Mouse (Mus musculus): ENCODE data around the gene Emilin3.

The Emilin3 gene

DNA sequence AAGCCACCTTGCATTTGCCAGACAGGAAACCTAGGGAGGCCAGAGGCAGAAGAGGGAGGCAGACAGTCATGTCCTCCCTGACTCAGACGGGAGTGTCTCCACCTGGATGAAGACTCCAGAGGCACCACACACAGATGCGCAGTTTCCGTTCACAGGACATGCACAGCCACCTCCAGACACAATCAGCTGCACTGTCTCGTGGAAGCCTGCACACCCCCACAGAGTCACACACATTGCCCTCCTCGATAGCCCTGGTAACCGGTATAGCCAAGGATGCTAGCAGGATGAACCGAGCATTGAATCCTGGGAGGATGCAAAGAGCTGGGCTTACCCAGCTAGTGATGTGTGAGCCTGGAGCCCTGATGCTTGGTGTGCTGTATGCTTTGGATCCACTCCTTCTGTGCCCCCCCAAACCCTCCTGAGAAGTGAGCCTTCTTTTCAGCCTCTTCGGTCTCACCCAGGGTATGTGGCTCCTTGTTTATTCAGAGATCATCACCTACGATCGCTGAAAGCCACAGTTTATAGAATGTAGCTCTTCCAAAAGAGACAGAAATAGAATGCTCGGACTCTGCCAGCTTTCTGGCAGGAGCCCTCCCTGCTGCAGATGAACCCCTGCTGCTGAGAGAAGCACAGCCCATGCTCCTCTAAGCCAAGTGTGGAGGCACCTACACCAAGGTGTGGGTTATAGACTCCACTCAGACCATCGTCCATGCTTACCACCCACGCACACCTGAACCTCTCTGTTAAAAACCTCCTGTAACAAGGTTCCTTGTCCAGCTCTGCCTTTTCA, 3.9 kb upstream of the Emilin3 start:
- DNase-seq = no peak

DNA sequence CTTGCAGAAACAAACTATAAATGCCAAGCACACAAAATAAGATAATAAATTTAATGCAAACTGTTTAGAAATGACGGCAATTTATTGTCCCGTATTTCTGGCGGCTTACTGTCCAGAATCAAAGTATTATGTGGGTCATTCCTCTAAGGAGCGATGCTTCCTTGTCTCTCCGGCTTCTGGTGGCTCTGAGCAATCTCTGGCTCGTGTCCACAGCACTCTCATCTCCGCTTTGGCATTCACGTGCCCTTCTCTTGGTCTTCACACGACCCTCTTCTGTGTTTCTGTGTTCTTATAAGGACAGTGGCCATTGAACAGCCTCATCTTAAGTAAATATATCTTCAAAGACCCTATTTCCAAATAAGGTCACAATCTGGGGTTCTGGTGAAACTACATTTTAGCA, 2.5 kb upstream of the Emilin3 start:
- DNase-seq = no peak

DNA sequence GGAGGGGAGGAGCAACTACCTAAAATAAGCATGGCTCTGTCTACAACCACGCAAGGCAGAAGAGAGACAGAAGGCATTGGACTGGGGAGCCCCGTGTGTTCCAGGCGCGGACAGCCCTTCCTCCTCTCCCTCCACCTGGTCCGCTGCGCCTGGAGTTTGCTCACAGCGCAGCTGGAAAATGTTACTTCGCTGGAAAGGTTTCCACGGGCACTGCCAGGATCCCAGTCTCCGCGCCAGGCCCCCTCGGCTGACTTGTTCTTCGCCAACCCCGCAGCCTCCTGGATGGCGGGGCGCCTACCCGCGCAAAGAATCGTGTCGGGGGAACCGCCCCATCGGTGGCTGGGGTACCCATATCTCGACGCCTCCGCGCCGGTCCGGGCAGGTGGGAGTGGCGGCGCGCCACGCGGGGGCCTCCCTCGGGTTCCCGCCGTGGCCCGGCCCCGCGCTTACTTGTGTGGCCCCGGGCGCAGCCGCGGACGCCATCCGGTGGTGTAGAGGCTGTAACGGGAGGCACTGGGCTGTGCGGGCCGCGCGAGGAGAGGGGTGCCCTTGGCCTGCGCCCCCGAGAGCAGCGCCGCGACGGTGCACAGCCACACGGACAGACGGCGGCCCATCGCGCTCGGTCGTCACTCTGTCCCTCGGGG, 448 bp downstream of the Emilin3 start:
- DNase-seq = no peak

DNA sequence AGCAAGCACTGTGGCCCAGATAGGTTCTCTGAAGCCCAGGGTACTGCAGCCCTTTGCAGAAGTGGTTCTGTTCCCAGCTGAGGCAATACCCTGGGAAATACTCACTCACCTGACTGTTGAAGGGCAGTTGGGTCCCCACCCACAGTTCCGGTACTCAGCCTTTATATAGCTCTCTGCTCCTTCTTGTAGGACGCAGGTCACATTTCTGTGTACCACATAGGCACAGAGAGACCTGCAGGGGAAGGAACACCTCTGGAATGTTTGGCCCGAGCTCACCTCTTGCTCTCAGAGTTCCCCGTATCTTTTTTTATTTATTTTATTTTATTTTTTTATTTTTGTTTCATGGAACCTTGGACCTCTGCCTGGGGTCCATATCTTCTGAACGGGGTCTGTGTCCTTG, 1.5 kb downstream of the Emilin3 start:
- no peak for DNase-seq

DNA sequence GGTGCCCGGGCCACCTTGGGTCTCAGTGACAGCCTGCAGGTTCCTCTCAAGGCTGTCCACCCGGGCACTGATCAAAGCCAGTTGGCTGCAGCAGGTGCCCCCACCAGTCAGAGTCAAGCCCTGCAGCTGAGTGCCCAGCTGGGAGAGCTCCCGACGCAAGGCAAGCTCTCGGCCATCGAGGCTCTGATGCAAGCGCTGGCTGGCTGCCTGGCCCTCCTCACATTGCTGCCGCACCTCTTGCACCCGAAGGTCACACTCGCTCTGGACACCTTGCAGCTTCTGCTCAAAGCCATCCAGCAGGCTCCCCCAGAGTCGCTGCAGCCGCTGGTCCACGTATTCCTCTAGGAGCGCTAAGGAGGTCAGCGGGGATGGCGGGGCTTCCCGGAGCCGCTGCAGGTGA, 3.5 kb downstream of the Emilin3 start:
- DNase-seq = no peak

DNA sequence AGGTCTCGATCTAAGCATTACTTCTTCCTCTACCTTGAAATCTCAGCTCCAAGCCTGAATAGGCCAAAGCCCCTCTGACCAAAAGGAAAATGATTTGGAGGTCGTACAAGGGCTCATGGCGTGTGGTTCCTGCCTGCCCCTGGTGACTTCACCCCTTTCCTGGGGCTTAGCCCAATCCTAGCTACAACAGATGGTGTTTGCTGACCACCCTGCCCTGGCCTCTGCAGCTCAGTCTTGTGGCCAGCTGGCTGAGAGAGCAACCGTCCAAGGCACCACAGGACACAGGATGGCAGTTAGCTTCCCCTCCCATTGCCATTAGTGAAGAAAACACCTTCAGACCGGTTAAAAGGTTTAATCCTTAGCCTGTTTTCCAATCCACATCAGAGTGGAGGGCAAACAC, 6.0 kb downstream of the Emilin3 start:
- DNase-seq = no peak

DNA sequence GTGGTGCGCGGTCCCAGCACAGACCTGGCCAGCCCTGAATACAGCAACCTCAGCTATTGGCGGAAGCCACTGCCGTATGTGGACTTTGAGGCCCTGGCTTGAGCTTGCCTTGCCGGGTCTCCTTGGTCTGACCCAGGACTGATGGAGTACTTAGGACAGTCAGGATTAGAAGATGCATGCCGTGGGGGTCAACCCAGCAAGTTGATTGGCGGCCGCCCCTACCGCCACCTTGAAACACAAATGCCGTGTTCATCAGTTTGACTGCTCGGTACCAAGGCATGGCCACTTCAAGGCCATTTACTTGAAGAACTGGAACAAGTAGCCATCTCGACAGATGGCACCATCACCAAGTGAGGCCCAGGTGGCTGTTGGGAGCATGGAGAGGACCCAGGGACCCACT, 6.8 kb downstream of the Emilin3 start:
- DNase-seq = no peak

DNA sequence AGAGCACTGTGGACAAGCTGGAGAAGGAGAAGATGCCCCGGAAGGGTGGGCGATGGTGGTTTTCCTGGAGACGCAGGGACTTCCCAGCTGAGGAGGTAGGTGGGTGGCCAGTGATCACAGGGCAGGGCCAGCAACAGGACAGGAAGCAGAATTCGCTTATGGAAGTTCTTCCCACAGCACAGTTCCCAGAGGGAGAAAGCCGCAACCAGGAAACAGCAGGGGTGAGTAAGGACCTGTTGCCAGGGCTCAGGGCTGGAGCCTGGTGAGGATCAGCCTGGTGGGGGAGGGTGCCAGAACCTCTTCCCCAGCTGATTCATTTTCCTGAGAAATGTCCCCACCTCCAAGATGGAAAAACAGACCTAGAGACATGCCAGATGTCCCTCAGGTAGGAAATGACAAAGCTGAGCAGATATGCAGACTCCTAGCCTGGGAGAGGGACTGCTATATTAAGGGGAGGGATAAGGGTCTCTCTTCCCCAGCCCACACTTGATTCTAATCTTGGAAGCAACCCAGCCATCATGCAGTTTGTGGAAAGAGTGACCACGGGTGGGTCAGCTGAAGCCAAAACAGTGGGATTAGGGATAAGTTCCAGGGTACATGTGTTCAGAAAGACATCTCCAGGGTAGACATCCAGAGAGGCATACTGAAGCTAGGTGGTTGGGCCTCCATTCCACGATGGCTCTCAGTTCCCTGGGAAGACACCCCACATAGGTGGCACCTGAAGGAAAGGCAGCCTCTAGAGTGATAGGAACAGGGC, 10.3 kb downstream of the Emilin3 start:
- no peak for DNase-seq

DNA sequence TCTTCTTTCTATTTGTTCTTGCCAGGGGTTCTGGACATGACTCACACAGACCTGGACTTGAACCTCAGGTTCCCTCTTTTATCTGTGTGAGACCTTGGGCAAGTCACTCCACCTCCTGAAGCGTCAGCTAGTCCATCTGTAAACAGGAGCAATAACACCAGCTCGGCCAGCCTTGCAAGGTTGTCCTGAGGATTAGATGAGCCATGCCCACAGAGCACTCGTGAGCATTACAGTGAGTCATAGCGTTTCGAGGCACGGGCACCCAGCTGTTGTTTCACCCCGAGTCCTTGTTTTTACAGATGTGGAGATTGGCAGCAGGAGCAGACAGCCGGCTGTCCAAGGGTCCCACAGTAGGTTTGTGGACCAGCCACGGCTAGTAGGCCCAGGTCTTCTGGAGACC, 20.4 kb downstream of the Emilin3 start:
- no peak for DNase-seq

DNA sequence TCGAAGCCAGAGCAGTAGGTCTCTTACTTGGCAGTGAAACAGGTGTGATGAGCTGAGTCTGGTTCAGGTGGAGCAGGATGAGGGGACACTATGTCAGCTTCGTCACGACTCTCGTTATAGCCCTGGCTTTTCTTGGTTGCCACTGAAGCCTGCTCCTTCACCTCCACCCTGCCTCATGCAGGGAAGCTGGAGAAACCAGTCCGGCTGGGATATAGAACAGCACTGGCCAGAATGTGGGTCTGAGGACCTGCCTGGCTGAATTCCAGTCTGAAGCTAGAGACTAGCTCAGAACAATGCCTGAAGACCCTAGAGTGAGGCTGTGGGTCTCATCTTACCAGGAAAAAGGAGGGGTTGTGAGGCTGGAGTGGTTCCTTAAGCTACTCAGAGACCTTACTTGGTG, 21.1 kb downstream of the Emilin3 start:
- DNase-seq = no peak

DNA sequence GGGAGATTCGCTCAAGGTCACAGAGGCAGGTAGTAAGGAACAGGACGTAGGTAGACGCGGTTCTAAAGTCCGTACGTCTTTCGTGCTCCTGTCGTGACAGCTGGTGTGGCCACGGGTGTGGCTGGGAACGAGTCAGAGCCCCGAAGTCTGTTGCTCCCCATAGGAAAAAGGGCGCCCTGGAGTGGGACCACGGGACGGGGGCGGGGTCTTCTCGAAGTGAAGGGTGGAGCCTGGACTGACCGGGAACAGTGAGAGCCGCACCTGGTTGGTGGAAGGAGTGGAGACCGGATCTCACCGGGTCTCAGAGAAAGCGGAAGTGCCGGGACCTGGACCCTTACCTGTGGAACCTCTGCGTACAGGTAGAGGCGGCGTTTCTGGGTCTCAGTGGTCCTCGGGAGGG, 24.3 kb downstream of the Emilin3 start:
- DNase-seq = peak; percentile 86

DNA sequence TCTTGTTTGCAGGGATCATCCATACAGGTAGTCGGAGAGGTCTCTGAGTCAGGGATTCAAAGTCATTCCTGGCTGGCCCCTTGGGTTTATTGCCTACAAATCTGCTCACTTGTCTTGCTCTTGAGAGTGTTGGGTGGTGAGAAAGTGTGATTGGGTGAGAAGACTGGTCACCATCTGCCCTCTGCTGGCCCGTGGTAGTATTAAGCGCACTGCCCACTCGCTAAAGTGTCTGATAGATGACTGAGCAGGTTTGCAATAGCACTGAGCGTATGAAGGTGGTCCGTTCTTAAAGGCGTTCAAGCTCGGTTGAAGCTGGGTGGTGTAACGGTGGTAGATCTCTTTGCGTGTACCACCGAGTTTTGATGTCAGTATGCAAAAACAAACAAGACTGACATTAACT, 24.8 kb downstream of the Emilin3 start:
- peak; percentile 95 for DNase-seq

DNA sequence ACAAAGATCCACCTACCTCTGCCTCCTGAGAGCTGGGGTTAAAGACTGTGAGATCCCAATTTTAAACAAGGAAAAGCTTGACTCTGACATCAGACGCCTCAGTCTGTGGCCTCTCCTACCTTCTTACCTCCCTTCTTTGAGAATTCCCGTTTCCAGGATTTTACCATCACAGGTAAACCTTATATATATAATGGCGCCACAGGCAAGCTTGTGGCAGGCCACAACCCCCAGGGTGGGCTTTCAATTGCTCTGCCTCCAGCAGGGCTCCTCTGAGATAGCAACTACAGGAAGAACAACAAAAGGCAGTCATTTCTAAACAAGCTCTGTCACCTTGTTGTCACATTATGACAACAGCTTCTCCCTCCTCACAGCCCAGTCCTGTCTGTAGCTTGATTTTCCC, 25.9 kb downstream of the Emilin3 start:
- no peak for DNase-seq

DNA sequence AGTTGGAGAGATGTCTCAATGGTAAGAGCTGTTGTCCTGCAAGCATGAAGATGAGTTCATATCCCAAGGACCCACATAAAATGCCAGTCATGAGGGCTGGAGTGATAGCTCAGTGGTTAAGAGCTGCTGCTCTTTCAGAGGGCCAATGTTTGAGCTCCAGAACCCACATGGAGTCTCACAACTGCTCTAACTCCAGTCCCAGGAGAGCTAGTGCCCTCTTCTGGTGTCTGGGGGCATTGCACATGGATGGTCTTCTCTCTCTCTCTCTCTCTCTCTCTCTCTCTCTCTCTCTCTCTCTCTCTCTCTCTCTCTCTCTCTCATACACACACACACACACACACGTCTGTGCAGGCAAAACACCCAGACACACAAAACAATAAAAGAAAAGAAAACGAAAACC, 27.3 kb downstream of the Emilin3 start:
- peak; percentile 66 for DNase-seq

DNA sequence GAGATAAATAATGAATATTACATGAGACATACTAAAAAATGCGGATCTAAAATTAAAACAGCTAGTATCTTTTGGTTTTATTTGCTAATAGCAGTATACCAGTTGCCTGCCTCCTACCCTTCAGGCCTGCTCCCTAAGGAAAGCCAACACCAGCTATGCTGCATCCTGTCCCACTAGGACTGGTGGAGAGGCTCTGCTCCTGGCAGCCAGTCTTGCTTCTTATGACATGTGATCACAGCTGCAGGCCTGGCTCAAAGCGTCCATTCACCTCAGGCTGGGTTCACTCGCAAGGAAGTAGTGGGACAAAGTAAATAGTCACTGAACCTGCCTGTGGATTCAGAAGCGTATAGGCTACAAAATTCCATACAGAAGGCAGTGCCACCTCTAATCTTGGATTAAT, 28.2 kb downstream of the Emilin3 start:
- peak; percentile 61 for DNase-seq

DNA sequence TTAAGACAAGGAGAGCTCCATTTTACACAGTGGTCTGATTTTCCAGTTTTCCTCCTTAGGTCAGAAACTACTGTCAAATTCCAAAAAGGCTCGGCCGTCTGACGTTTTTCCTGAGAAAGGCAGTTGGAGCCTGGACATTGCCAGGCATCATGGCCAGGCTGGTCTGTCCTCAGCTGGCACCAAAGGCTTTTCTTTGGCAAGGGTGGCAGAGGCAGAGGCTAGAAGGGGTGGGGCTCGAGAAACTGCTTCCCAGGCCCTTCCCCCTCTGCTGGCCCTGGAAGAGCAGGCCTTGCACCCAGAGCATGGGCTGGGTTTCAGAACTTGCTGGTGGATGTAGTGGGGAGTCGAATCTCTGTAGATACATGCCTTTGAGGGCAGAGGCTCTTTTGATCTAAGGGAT, 29.7 kb downstream of the Emilin3 start:
- DNase-seq = no peak

DNA sequence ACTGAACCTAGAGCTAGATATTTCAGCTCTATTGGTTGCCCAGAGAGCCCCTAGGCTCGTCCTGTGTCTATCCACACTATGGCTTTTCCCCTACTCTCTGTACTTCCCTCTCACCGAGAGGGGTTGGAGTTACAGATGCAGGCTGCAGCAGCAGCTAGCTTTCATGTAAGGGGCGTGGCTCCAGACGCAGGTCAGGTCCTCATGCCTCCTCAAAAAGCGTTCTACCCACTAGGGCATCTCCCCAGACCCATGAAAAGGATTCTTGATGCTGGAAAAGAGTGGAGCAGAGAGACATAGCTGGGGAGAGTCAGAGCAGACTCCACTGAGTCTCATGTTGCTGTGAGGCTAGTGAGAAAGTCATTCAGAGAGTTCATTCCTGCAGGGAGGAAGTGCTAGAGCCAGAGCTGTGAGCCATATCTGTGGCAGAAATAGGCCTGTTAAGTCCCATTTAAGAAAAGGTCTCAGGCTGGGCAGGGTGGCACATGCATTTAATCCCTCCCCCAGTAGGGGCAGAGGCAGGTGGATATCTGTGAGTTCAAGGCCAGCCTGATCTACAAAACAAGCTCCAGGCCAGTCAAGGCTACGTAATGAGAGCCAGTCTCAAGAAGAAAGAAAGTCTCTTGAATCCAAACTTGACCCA, 30.5 kb downstream of the Emilin3 start:
- no peak for DNase-seq

DNA sequence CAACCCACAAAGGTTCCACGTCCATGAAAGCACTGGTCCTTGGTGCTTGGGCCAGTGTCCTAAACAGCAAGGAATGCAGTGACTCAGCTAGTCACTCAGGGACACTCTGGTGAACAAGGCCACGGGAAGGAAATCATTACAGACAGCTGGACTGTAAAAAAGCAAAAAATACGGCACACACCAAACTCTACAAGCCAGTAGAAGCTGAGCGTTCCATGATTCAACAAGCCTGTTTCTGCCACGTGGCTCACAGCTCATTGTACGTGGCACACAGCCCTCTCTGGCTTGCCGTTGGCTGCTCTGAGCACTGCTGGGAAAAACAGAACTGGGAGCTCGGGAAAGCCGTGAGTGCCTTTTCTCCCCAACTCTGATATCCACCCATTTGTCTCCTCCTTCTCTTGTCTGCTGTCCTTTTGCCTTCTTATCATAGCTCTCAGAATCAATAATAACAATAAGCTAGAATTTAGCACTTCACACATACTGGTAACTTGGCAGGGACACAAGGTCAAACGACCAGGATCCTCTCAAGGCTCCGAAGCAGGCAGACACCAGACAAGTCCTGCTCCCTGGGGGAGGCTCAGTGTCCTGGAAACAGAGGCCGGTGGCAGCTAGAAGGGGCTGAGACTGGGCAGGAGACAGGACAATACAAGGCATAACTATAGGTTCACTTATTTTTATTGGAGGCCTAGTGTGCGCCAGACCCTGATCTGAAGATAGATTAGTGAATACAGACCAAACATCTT, 31.5 kb downstream of the Emilin3 start, which contains the start of gene Lpin3:
Gene Lpin3, plus strand, starts transcription at position 218 of the 743 bp plus-strand sequence.
- peak; percentile 66 for DNase-seq

DNA sequence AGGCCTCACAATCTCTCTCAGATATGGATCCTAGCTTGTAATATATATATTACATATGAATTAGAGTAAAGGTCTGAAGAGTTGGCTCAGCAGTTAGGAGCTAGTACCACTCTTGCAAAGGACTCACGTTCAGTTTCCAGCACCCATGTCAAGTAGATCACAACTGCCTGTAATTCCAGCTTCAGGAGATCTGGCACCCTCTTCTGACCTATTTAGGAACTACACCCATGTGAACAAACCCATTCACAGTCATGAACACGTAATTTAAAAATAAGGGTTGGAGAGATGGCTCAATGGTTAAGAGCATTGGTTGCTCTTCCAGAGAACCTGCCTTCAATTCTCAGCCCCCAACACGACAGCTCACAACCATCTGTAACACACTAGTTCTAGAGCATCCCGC, 36.0 kb downstream of the Emilin3 start:
- DNase-seq = peak; percentile 52

DNA sequence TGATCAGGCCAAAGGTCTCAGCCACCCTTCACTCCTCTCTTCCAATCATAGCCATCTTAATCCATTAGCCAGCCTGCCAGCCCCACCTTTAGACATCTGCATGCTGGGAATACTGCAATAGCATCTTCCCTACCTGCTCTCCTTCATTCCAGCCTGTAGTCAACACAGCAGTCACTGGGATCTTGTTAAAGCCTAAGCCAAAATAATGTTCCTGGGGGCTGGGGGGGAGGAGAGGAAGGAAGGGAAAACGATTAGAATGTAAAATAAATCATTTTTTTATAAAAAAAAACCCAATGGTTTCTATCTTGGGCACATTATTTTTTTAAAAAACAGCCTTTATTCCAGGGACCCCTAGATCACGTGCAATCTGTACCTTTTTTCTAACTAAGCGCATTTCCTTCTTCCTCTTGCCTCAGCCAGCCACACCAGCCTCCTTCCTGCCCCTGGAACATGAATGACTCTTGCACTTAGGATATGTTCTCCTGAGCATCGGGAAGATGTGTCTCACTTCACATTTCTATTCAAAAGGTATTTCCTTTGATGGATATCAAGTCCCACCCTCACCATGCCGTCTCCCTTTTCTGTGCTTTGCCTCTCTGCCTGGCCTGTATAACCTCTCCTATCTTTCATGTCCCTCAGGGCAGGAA, 37.8 kb downstream of the Emilin3 start:
- DNase-seq = peak; percentile 51

DNA sequence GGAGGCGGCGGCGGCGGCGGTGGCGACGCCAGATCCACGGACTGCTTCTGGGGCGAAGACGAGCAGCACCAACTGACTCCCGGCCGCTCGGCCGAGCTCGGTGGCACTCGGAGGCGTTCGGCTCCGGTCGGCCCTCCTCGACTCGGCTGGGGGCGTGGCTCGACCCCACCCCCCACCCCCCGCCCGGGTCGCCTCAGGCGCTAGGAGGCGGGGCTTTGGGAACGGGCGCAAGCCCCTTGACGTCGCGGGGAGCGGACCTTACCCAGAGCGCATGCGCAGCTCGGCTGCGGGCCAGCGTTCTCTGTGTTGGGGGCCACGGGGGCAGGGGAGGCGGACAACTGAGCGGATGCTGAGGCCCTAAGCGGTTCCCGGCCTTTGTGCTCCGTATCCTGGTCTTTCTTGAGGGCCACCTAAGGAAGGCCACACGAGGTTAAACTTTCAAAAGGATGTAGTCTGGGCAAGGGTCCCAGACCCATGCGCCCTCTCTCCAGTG, 39.2 kb downstream of the Emilin3 start, which contains the start of gene Zhx3:
Gene Zhx3, minus strand, starts transcription at position 109 of the 493 bp plus-strand sequence.
- peak; percentile 92 for DNase-seq

DNA sequence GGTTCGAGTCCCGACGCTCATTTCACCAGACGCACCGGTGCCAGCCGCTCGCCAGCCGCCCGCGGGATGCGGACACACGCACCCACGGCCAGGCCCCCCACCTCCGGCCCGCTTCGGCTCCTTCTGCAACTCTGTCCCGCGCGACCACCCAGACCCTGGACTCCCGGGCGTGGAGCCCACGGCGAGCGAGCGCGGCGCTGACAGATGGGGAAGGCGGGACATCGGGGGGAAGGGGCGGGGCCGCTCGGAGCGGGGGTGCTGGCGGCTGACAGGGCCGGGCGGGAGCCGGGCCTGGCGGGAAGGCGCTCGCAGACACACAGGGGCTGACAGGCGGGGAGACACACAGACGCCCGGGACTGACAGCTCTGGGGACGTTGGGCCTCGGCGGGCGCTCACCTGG, 39.7 kb downstream of the Emilin3 start:
- peak; percentile 59 for DNase-seq
